Mouse (Mus musculus): Measurements from ENCODE around the gene Shroom3.

Gene Shroom3

DNA sequence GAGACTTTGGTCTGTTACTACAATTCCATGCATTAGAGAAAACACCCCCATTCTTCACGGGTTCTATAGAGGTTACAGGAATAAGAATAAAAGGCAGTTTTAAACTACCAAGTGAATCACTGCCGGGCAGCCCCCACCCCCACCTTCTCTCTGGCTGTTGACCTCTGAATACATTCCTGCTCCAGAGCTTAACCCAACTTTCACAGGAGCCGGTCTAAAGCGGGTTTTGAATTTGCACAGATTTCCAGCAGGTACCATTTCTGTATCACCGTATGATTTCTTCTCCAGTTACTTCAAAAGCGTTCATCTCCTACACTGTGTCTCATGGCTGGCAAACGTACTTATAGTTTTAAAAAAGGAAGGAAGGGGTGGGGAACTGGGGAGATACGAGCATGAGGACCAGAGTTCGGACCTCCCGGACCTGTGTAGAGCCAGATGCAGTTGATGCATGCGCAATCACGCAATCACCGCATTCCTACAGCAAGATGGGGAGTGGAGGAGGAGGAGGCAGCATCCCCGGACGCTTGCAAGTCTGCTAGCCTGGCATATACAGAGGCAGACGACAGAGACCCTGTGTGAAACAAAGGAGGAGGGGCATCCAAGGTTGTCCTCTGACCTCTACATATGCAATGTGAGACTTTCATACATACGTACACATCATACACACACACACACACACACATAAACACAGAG, 15.7 kb downstream of the Shroom3 start:
- DNase-seq = no peak

- no peak for DNase-seq
Observed at GRCm38 (mm10) chr5:92701750-92702149, 18.5 kb downstream of the Shroom3 start.

GRCm38 (mm10) chr5:92703671-92704070, 20.4 kb downstream of the Shroom3 start:
- DNase-seq = no peak

DNA sequence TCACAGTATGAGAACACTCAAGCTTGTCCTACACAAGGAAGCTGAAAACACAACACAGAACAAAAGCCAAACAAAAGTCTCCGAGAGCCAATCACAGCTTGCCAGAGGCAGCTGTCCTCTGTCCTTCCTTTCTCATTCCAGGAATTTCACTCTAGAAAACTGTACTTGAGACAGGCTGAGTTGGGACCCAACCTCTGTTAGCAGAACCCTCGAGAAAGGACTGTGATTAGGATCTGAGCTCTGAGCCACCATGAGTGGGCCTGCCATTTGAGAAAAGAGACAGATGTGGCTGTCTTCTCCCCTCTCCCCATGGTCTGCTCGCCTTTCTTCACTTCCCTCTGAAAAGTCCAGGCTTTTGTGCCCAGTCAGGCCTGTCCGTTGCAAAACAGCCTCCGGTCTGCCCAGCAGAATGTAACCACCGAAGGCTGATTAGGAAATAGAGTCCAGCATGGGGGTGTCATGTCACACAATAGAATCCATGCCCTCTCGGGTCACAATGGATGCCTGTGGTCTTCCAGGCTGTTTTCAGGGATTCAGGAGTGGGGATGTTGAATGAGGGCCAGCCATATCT, 24.8 kb downstream of the Shroom3 start:
- DNase-seq = no peak

GRCm38 (mm10) chr5:92710779-92711178, 27.5 kb downstream of the Shroom3 start:
- DNase-seq = no peak

DNA sequence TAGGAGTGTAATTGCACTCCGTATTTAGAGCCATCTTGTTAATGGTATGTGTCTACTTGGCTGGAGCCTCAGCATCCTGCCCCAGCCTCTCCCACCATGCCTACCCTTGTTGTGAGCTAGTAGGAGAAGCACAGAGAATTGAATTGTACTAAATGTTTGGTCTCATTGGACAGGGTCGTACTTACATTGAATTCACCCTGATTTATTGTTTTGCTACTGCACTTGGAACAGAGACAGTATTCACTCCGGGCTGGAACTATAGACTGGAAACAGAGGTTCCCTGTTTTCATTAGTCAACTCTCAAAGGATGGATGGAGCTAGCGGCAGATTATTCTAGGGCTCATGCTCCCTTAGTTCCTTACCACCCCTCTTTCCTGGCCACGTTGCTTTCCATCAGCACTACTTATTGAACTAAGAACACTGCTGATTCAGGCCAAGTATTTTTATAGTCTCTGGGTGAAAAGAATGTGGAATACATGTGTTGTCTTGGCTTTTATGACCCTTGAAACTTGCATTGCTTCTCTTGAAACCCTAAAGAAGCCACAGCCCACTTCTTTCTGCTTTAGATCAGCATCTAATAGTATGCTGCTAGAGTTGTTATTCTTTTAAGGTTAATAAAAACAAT, 28.5 kb downstream of the Shroom3 start:
- no peak for DNase-seq

DNA sequence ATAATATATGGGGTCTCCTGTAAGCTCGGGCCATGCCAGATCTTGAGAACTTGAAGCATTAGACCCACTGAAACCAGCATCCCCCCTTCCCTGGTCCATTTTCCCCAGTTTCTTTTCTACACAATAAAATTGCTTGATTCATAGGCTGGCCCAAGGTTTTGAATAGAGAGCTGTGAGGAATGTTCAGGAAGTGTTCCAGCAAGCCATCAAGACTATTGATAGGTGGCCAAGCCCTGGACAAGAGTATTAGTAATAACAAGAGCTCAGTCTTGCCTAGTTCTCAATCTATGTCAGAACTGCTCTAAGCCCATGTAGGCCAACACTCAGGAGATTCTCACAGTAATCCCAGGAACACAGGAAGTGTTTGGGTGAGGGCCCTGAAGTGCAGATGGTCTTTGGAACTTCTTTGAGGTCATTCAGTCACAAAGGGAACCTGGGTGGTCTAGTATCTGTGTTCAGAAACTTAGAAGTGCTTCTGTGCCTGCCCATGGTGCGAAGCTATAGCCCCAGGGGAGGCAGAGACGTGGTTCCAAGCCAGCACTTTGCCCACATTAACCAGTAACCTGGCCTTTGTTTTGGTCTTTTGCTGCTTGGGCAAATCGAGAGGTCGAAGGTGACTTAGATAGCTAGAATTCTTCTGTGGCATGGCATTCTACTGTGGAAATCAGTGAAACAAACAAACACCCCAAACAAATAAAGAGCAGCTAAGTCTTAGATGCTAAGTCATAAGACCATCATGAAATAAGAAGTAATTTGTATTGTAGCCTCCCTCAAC, 29.6 kb downstream of the Shroom3 start:
- DNase-seq = no peak

- no peak for DNase-seq
Observed at GRCm38 (mm10) chr5:92714886-92715285, 31.7 kb downstream of the Shroom3 start.

- DNase-seq = no peak
Observed at GRCm38 (mm10) chr5:92715319-92715718, 32.1 kb downstream of the Shroom3 start.

DNA sequence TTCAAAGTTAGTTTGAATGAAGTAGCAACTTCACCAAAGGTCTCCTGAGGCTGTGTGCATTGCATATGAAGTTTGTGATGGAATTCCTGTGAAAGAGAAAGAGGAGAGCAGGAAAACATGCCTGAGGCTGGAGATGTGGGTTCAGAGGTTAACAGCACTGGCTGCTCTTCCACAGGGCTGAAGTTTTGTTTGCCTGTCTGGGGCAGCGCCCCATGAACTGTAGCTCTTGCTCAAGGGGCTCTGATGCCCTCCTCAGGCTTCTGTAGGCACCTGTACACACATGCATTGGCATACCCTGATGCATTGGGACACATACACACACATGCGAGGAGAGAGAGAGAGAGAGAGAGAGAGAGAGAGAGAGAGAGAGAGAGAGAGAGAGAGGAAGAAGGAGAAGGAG, 32.7 kb downstream of the Shroom3 start:
- no peak for DNase-seq

GRCm38 (mm10) chr5:92717666-92718360, 34.6 kb downstream of the Shroom3 start:
- DNase-seq = no peak

DNA sequence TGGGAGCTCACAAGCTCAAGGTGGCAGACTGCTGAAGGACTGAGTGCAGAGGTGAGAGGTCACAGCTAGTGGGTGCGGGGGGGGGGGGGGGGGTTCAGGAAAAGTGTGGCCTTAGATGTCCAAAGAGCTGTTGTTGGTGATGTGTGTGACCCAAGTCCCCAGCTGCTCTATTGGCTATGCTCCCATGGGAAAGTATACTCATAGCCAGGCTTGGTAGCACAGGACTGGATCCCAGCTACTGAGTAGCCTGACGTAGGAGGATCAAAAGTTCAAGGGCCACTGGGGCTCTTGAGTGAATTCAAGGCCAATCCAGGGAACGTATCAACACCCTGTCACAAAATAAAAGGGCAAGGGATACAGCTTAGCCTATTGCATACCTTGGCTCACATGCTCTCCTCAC, 35.6 kb downstream of the Shroom3 start:
- no peak for DNase-seq

DNA sequence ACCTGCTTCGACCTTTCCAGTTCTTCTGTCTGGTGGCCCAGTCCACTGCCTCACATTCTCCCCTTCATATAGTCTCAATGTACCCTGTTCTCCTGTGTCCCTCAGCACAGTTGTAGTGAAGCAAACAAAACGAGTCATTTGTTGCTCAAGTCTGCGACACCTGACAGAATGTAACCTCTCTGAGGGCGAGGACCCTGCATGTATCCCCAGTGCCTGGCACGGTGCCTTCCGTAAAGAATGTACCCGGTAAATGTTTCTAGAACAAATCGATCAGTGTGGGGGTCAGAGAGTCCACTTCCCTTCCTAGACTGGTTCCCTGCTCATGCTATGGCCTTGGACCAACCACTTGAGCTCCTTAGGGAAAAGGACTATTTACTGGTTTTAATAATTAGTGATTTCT, 38.4 kb downstream of the Shroom3 start:
- no peak for DNase-seq

GRCm38 (mm10) chr5:92725935-92726334, 42.7 kb downstream of the Shroom3 start:
- DNase-seq = peak; percentile 24

- peak; percentile 20 for DNase-seq
Observed at GRCm38 (mm10) chr5:92728252-92728828, 45.1 kb downstream of the Shroom3 start.

DNA sequence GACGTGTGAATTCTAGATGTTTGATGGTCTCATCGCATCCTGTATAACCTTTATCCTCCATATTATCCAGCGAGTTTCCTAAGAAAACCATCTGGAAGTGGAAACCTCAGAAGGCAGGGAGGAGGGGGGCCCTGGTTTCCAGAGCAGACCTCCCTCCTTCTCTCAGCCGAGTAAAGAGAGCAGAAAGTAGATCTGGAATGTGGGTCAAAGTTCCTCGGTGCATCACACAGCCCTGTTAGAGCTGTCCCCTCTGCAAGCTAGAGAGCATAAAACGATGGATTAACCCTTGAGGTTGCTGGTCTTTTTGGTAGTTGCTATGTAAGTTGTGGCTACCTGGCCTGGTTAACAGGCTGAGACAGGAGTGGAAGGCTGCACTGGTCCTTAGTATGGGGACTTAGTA, 46.0 kb downstream of the Shroom3 start:
- no peak for DNase-seq

- no peak for DNase-seq
Observed at GRCm38 (mm10) chr5:92741802-92742201, 58.6 kb downstream of the Shroom3 start.

DNA sequence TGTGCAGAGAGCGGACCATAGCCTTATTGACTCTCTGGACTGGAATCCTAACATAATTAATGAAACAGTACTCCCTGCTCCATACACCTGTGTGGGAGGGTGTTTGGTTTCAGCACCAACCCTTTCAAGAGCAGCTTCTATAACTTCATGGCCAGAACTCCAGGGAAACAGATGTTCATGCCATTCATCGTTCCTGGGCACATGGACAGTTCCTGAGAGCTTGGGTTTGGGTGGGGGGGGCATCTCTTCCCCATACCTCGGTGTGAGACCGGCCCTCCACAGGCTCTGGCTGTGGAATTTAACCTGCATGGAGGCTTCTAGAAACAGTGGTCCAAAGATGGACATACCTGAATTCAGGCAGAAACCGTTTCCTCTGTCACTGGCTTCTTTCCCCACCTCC, 59.5 kb downstream of the Shroom3 start:
- no peak for DNase-seq

GRCm38 (mm10) chr5:92745390-92746253, 62.4 kb downstream of the Shroom3 start:
- DNase-seq = no peak

DNA sequence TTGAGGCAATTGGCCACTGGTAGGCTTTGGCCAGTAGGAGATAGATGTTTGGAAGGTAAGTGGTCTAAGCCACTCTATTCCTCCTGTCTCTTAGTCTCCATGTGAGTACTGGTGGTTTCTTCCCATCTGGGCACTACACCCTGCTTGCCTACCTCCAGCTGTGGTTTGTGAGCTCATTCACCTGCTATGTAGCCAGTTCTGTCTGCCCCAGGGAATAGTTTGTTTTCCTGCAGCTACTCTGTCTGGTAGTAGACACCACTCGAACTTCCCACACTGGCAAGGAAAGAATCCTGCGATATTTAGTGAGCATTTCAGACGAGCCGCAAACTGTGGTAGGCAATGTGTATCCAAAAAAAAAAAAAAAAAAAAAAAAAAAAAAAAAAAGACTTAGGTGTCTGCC, 68.3 kb downstream of the Shroom3 start:
- DNase-seq = no peak

DNA sequence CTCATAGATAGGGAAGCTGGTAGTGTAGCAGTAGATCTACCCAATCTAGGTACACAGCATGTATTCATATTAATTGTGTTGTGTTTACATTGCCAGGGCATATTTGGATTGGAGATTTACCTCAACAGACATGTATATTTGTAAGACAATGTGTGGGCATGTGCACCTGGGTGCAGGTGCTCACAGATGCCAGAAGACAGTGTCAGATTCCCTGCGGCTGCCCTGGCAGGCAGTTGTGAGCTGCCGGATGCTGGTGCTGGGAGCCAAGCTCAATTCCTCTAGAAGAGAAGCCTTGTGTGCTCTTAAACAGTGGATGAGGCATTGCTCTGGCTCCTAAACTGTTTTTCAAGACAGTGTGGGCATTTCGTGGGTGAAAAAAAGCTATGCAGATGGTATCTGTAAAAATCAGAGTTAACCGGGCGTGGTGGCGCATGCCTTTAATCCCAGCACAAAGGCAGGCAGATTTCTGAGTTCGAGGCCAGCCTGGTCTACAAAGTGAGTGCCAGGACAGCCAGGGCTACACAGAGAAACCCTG, 72.1 kb downstream of the Shroom3 start:
- no peak for DNase-seq

All from cerebellum, adult 9-11 months (tissue).